12 mouse cellular contexts compared by ENCODE assay signal in the genomic region with DNA sequence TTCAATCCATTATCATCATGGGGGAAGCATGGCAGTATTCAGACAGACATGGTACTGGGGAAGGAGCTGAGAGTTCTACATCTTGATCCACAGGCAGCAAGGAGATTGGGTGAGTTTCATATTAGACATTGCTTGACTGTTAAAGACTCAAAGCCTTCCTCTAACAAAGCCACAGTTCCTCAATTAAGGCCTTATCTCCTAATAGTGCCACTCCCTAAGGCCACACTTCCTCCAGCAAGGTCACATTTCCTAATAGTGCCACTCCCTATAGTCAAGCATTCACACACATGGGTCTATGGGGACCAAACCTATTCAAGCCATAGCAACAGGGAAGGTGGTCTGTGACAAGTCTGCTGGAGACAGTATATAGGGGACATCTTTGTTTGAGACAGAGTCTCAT.
"Had no signal": no experiment of that assay in that cellular context is flagged by ENCODE, and none has a peak within 500 bp of the region (broad histone marks: within the 10 kb centered on the region; RNA-seq: fewer than 3 reads in every experiment).

No protein-coding gene starts in this region.

- DNase-seq: retina, postnatal 1 day; right cerebral cortex, adult 18-20 months; right cerebral cortex, postnatal 14 days; right cerebral cortex, postnatal 25 days; right cerebral cortex, postnatal 4 days; spleen, adult 18-20 months; thymus, adult 18-20 months; thymus, adult 2 months; thymus, postnatal 14 days; thymus, postnatal 25 days; thymus, postnatal 36 days; thymus, postnatal 4 days had no signal
